Mouse (Mus musculus) cerebellum, adult 2 months (tissue): ENCODE results near the gene Atp8b4. TPM values are rescaled to one million over a fixed set of nuclear protein-coding genes. Genes with fewer than 3 reads are reported as not detected.
"Not testable (repeated sequence)": the region's sequence is repeated elsewhere in the genome, so short reads cannot be mapped to it uniquely, and the experiment has no call there.

ENCODE experiments used
- DNase-seq, 2 experiments: peaks; one replicate each; pipeline ENCODE4 v3.0.0; 2021
- H3K27ac ChIP-seq: fragments of 200-500 bp; 2 replicates; pipeline ENCODE4 v1.5.1; 2012; ENCODE audit warnings: low read length, control low read depth, inconsistent platforms; ENCODE audit not compliant: insufficient read depth
- H3K27me3 ChIP-seq: fragments of 200-500 bp; 2 replicates; pipeline ENCODE4 v1.6.1; 2012; ENCODE audit warnings: inconsistent platforms, mild to moderate bottlenecking, low read length, moderate library complexity; ENCODE audit not compliant: control insufficient read depth, insufficient read depth
- H3K4me1 ChIP-seq: fragments of 200-500 bp; 2 replicates; pipeline ENCODE4 v1.6.1; 2011; ENCODE audit warnings: low read length; ENCODE audit not compliant: control insufficient read depth, insufficient read depth
- H3K4me3 ChIP-seq: fragments of 200-500 bp; replicated peaks from 2 replicates; pipeline ENCODE3; 2011; ENCODE audit warnings: mild to moderate bottlenecking, low read depth, low read length, control low read depth; ENCODE audit not compliant: insufficient read depth
- CTCF ChIP-seq: fragments of 200-500 bp; IDR thresholded peaks from 2 replicates; pipeline ENCODE4 v1.5.1; 2011; ENCODE audit warnings: low read depth, mild to moderate bottlenecking, control low read depth, low read length, moderate library complexity, borderline replicate concordance; ENCODE audit not compliant: insufficient read depth
- POLR2A ChIP-seq: fragments of 200-500 bp; IDR thresholded peaks from 2 replicates; pipeline ENCODE4 v1.6.1; 2011; ENCODE audit warnings: low read length, control low read depth, borderline replicate concordance; ENCODE audit not compliant: insufficient read depth
- WGBS: fragments of 180-500 bp; shearing (Covaris S2); methylation state at CpG from one replicate; pipeline ENCODE4 v1.1.7; 2018; 5-methylcytosine and 5-hydroxymethylcytosine counted together
- polyA plus RNA-seq: library from polyadenylated mRNA; depleted of rRNA; stranded (reverse); fragments of >200 nt; gene quantifications from 2 replicates; pipeline ENCODE4 v1.2.3, GENCODE M21; 2012

Atp8b4 gene
- polyA plus RNA-seq, 1 experiment: 0.02 TPM

GRCm38 (mm10) chr2:126527461-126527860 lies 27.0 kb upstream of the Atp8b4 start:
- Histone ChIP-seq H3K27ac (no peak overlapping the region), H3K4me3 (no peak overlapping the region), H3K4me1 (no peaks in the 10 kb centered on the region), H3K27me3 (no peaks in the 10 kb centered on the region)
- TF ChIP-seq CTCF: no peak
- TF ChIP-seq POLR2A: no peak
- no peak for DNase-seq
- WGBS: 79% methylated on average over 8 of the region's 8 CpGs

- TF ChIP-seq CTCF (no peak), POLR2A (no peak)
- no peak overlapping the region for H3K4me3 ChIP-seq
- WGBS: 79% methylated on average over 2 of the region's 2 CpGs
- no peak for DNase-seq
- H3K4me1 ChIP-seq: no peaks in the 10 kb centered on the region
- no peaks in the 10 kb centered on the region for H3K27me3 ChIP-seq
- no peak overlapping the region for H3K27ac ChIP-seq
Measured at GRCm38 (mm10) chr2:126524271-126524670, 23.8 kb upstream of the Atp8b4 start.

DNA sequence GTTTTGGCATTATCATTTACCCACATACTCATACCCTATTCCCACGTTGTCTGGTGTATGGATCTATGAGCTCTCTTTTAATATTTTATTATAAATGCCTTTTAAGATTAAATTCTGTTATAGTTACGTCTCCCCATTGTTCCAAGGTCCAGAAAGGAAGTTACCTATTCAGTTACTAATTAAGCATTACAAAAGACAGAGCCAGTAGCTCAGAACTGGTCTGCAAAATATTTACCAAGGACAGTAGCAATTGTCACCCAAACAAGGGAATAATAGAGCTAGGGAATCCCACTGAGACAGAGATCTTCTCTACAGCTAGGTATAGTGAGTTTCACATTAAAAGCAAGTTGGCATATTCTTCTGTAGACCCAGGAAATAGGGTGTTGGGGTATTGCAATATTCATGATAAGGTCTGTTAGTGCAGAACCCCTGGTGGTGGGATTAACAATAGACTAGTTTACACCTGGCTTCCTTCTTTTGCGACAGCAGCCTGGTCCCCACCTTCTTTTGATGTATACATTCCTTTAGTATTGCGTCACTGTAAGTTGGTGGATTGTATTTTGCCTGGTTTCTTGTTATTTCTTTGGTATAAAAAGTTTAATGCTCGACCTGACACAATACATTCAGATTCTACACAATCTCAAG lies 22.7 kb upstream of the Atp8b4 start:
- H3K27me3 ChIP-seq, DNase-seq, H3K4me3 ChIP-seq, H3K27ac ChIP-seq, H3K4me1 ChIP-seq: not testable (repeated sequence)
- 79% methylated on average over 5 of the region's 5 CpGs for WGBS

DNA sequence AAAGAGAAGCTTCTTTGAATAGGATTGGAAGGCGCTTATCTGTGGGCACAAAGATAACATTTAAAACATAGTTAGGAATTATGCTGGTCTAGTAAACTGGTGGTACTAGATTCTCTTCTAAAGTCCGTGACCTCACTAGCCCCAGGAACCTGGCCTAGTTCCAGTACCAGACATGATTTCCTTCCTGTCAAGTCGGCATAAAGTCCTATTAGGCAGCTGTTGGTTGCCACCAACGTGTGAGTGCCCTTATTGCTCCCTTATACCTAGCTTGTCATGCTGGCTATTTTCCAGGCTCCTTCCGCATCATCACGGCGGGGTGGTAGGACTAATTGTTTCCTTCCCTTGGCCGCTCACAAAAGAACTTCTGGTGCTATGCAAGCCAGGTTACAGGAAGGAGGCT lies 21.6 kb upstream of the Atp8b4 start:
- Histone ChIP-seq H3K27ac (no peak overlapping the region), H3K4me1 (no peaks in the 10 kb centered on the region), H3K4me3 (no peak overlapping the region), H3K27me3 (no peaks in the 10 kb centered on the region; the same call in 1 of the 2 replicates)
- no peak for DNase-seq
- 22% methylated on average over 8 of the region's 8 CpGs for WGBS
- TF ChIP-seq CTCF: no peak
- no peak for TF ChIP-seq POLR2A

DNA sequence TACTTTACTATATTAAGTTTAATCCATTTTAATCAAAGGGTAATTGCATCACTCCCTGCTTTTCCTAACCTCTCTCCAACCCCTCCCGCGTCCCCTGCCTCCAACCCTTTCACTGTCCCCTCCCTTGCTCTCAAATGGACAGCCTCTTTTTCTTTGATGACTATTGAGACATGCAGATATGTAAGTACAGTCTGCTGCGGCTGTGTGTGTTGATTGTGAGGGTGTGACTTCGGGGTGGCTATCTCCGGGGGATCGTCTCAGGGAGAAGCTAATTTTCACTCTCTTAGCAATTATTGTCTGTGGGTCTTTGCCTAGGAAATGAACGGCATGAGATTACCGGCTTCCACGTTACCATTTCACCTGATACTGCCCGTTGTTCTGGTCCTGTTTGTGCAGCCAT lies 21.0 kb upstream of the Atp8b4 start:
- Histone ChIP-seq H3K4me1 (no peaks in the 10 kb centered on the region), H3K27me3 (no peaks in the 10 kb centered on the region; the same call in 1 of the 2 replicates), H3K4me3 (no peak overlapping the region), H3K27ac (no peak overlapping the region)
- no peak for DNase-seq
- TF ChIP-seq POLR2A: no peak
- no peak for TF ChIP-seq CTCF
- WGBS: 71% methylated on average over 10 of the region's 10 CpGs

DNA sequence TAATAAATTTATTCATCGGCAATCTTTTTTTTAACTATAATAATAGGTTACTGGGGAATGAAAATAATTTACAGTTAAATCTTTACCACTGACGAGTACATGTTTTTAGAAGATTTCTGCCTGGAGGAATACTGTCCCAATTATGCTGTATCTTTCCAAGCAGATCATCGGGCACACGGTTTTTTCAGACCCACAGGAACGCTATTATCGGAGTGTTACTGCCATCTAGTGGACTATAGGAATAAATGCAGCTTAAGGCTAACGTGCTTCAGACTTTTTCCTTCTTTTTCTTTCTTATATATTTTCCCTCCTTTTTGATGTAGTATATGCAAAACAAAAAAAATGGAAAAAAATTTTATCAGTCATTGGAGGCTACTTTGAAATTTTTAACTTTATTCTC lies 20.4 kb upstream of the Atp8b4 start:
- Histone ChIP-seq H3K27me3 (no peaks in the 10 kb centered on the region; the same call in 1 of the 2 replicates), H3K4me3 (no peak overlapping the region), H3K27ac (no peak overlapping the region), H3K4me1 (no peaks in the 10 kb centered on the region)
- WGBS: 15% methylated on average over 7 of the region's 7 CpGs
- peak in 1 of 2 experiments; percentile 28 for DNase-seq
- TF ChIP-seq POLR2A: no peak
- peak; percentile 32; the same call in 1 of the 2 replicates for TF ChIP-seq CTCF

GRCm38 (mm10) chr2:126519872-126520581 lies 19.6 kb upstream of the Atp8b4 start:
- DNase-seq: peak in 1 of 2 experiments; percentile 3
- H3K27ac ChIP-seq: no peak overlapping the region
- no peak for TF ChIP-seq POLR2A
- TF ChIP-seq CTCF: no peak
- H3K4me1 ChIP-seq: no peaks in the 10 kb centered on the region
- 71% methylated on average over 11 of the region's 11 CpGs for WGBS
- H3K27me3 ChIP-seq: no peaks in the 10 kb centered on the region; the same call in 1 of the 2 replicates
- no peak overlapping the region for H3K4me3 ChIP-seq

DNA sequence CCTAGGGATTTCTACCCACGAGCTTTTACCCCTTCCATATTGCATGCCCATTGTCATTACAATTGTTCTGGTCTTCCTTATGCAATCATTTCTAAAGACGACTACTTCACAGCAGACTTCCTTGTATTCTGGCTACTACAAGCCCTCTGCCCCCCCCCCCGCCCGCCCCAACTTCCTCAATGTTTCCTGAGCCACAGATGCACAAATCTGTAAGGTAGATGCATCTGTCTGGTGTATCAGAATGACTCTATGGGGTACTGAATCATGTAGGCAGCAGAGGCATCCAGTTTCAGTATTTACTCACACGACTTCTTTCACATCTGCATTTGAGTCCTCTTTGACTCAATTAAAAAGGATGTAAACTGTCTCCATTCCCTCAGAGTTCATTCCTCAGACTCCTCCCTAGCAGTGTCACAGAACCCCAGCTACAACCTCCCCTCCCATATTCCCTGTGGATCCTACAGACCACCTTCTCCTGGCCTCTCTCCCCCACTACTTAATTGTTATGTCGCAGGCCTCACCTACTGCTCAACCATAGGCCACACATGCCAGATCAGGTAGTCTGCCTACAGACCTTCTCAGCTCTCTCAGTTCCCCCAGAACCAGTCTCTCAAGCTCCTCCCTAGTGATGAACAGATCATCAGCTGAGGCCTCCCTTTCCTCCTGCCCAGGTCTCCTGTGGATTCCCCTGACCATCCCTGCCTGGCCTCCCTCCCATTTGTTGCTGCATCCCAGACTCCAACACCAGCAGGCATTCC lies 14.8 kb upstream of the Atp8b4 start:
- TF ChIP-seq CTCF (no peak), POLR2A (no peak)
- no peaks in the 10 kb centered on the region; the same call in 1 of the 2 replicates for H3K27me3 ChIP-seq

More for the DNA sequence above, 14.8 kb upstream of the Atp8b4 start:
- no peaks in the 10 kb centered on the region for H3K4me1 ChIP-seq
- WGBS: 75% methylated on average over 6 of the region's 6 CpGs
- H3K27ac ChIP-seq: no peak overlapping the region
- no peak for DNase-seq
- no peak overlapping the region for H3K4me3 ChIP-seq
